Mouse (Mus musculus) brain, embryonic 14.5 days (tissue): ENCODE results near the gene Gramd1a. TPM values are rescaled to one million over a fixed set of nuclear protein-coding genes. Genes with fewer than 3 reads are reported as not detected.
A peak's percentile ranks its signal among the peaks of the same experiment; 100 is the strongest.

Source experiments
- DNase-seq: peaks from one replicate; pipeline ENCODE4 v3.0.0-alpha.2; 2011; ENCODE audit warnings: low read depth
- CTCF ChIP-seq: fragments of 200-500 bp; IDR thresholded peaks from 2 replicates; pipeline ENCODE4 v1.5.1; 2012; ENCODE audit warnings: inconsistent platforms, mild to moderate bottlenecking, moderate library complexity, borderline replicate concordance; ENCODE audit not compliant: insufficient read depth, insufficient read length; ENCODE audit errors: extremely low read depth
- POLR2A ChIP-seq: fragments of 200-500 bp; IDR thresholded peaks from 2 replicates; pipeline ENCODE4 v1.6.1; 2012; ENCODE audit warnings: mild to moderate bottlenecking, inconsistent platforms, borderline replicate concordance; ENCODE audit not compliant: poor library complexity, insufficient read depth, insufficient read length, severe bottlenecking; ENCODE audit errors: extremely low read depth
- polyA plus RNA-seq: library from polyadenylated mRNA; depleted of rRNA; stranded (reverse); fragments of >200 nt; gene quantifications from 2 replicates; pipeline ENCODE4 v1.2.3, GENCODE M21; 2012

Gene Gramd1a
- polyA plus RNA-seq, 1 experiment, result 404 TPM

- no peak for TF ChIP-seq POLR2A
- no peak for TF ChIP-seq CTCF
- no peak for DNase-seq
Observed at GRCm38 (mm10) chr7:31161246-31161645, 5.5 kb upstream of the Gramd1a start.

GRCm38 (mm10) chr7:31160763-31161162, 5.1 kb upstream of the Gramd1a start:
- TF ChIP-seq CTCF (no peak), POLR2A (no peak)

GRCm38 (mm10) chr7:31156034-31156928, 585 bp upstream of the Gramd1a start:
- TF ChIP-seq CTCF (peak; percentile 49; the same call in 1 of the 2 replicates), POLR2A (no peak)
- DNase-seq, result peak; percentile 15

More at GRCm38 (mm10) chr7:31160763-31161162, 5.1 kb upstream of the Gramd1a start:
- DNase-seq, result no peak

- no peak for DNase-seq
- no peak for TF ChIP-seq CTCF
- no peak for TF ChIP-seq POLR2A
Observed at GRCm38 (mm10) chr7:31153536-31154320, 2.0 kb downstream of the Gramd1a start.

- DNase-seq, result peak; percentile 68
- TF ChIP-seq CTCF (no peak), POLR2A (peak; percentile 10; the same call in 1 of the 2 replicates)
Observed at GRCm38 (mm10) chr7:31151301-31152241, 4.1 kb downstream of the Gramd1a start.

- peak; percentile 95 for DNase-seq
- TF ChIP-seq CTCF, result no peak
- peak; percentile 96 for TF ChIP-seq POLR2A
Observed at GRCm38 (mm10) chr7:31150566-31151300, 5.0 kb downstream of the Gramd1a start.

GRCm38 (mm10) chr7:31149751-31150565, 5.7 kb downstream of the Gramd1a start:
- TF ChIP-seq POLR2A, result no peak
- no peak for TF ChIP-seq CTCF

GRCm38 (mm10) chr7:31149271-31149670, 6.4 kb downstream of the Gramd1a start:
- TF ChIP-seq POLR2A (no peak), CTCF (no peak)
- DNase-seq, result no peak

More at GRCm38 (mm10) chr7:31149751-31150565, 5.7 kb downstream of the Gramd1a start:
- peak; percentile 75 for DNase-seq

GRCm38 (mm10) chr7:31148756-31149155, 6.9 kb downstream of the Gramd1a start:
- no peak for TF ChIP-seq CTCF
- TF ChIP-seq POLR2A, result peak; percentile 28; the same call in 1 of the 2 replicates
- DNase-seq, result peak; percentile 86
